Mouse (Mus musculus) gastrocnemius, adult 2 months (tissue): ENCODE measurements around the gene Olfr1123. TPM values are rescaled to one million over a fixed set of nuclear protein-coding genes. Genes with fewer than 3 reads are reported as not detected.
"Not testable (repeated sequence)": the region's sequence is repeated elsewhere in the genome, so short reads cannot be mapped to it uniquely, and the experiment has no call there.

ENCODE experiments used
- DNase-seq: peaks from one replicate; pipeline ENCODE4 v3.0.0; 2022
- H3K27ac ChIP-seq: fragments of 200-600 bp; 2 replicates; pipeline ENCODE4 v1.8.1; 2022; ENCODE audit warnings: mild to moderate bottlenecking
- H3K4me3 ChIP-seq: fragments of 200-600 bp; 2 replicates; pipeline ENCODE4 v1.8.1; 2022; ENCODE audit warnings: mild to moderate bottlenecking, moderate library complexity
- CTCF ChIP-seq: fragments of 200-600 bp; IDR thresholded peaks from 2 replicates; pipeline ENCODE4 v1.8.1; 2022; ENCODE audit warnings: antibody characterized with exemption, mild to moderate bottlenecking, moderate library complexity
- intact Hi-C: fragments of 180-260 bp; cut with DNase I; formaldehyde crosslinking; loops from one replicate; pipeline ENCODE4 v1.15.1; 2025
- long read RNA-seq, 2 experiments: library from polyadenylated mRNA; stranded (forward); transcript quantifications; one replicate each; pipeline ENCODE4 v2.0.0; 2021
- total RNA-seq, 2 experiments: library from RNA; stranded (reverse); gene quantifications; 2 replicates each; pipeline ENCODE4 v1.2.3; 2021

Gene Olfr1123
- not detected for total RNA-seq
- long read RNA-seq, experiment 1: 0 reads
- long read RNA-seq, experiment 2: 0 reads

DNA sequence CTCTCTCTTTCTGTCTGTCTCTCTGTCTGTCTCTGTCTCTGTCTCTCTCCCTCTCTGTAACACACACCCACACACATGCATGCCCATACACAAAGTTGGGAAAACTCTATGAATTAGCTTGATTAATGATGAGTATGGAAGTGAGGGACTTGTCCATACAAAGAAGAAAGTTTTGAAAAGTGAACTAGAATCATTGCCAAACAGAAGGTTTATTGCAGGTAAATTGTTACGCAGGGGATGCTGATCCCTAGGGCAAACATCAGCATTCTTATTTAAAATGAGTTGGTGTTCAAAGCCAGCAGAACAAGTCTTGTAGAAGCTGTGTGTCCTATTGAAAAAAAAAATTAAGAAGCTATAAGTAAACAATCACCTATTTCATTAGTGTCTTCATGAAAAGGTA, at the start of gene Olfr1123:
Gene Olfr1123 (plus strand): TSS at position 301 of the 400 bp plus-strand sequence.
- no peak within 1 kb of the TSS for H3K27ac ChIP-seq
- TF ChIP-seq CTCF: no peak
- DNase-seq: no peak
- H3K4me3 ChIP-seq: no peak within 1 kb of the TSS
- intact Hi-C loops: no loop called here

DNA sequence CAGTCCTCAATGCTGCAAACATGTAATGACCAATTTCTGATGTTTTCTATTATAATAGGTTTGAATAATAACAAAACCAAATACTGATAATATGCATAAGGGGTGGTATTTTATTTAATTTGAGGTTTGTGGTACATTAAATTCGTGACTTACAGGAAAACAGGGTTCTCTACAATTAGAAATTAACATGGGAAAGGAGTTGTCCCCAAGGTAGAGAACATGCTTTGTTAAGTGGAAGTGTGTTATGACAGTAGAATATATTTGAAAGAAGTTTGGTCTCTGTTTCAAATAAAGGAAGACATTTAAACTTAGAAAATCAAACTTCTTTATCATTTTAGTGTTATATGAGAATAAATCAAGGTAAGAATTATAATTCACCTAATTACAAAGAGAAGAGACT, 46.8 kb upstream of the Olfr1123 start, which contains the start of gene Olfr1121:
Gene Olfr1121 (plus strand): TSS at position 301 of the 400 bp plus-strand sequence.
- intact Hi-C loops: no loop called here

DNA sequence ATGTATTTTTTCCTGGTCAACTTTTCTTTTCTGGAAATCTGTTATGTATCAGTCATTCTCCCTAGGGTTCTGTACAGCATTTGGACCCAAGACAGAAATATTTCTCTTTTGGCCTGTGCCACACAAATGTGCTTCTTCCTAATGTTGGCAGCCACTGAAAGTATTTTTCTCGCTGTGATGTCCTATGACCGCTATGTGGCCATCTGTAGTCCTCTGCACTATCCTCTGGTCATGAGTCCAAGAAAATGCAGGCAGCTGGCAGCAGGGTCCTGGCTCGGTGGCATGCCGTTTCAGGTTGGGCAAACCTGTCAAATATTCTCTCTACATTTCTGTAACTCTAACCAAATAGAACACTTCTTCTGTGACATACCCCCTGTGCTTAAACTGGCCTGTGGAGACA, 44.7 kb upstream of the Olfr1123 start:
- no peak for TF ChIP-seq CTCF

More for the DNA sequence above, 46.8 kb upstream of the Olfr1123 start, which contains the start of gene Olfr1121:
- Histone ChIP-seq H3K27ac (no peak within 1 kb of the TSS), H3K4me3 (no peak within 1 kb of the TSS)
- DNase-seq: no peak
- TF ChIP-seq CTCF: no peak

DNA sequence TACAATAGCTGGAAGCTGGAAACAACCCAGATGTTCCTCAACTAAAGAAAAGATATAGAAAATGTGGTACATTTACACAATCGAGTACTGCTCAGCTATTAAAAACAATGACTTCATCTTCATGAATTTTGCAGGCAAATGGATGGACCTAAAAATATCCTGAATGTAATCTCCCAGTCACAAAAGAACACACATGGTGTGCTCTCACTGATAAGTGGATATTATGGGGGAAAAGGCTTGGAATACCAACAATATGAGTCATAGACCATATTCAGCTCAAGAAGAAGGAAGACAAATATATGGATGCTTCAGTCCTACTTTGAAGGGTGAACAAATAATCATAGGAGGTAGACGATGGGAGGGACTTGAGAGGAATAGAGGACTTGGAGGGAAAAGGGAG, 32.5 kb upstream of the Olfr1123 start:
- no peak for DNase-seq
- TF ChIP-seq CTCF: no peak
- no peak overlapping the region for H3K27ac ChIP-seq
- intact Hi-C loops: no loop called here
- H3K4me3 ChIP-seq: no peak overlapping the region

More for the DNA sequence above, 44.7 kb upstream of the Olfr1123 start:
- H3K4me3 ChIP-seq: no peak overlapping the region
- intact Hi-C loops: no loop called here
- no peak overlapping the region for H3K27ac ChIP-seq
- no peak for DNase-seq

DNA sequence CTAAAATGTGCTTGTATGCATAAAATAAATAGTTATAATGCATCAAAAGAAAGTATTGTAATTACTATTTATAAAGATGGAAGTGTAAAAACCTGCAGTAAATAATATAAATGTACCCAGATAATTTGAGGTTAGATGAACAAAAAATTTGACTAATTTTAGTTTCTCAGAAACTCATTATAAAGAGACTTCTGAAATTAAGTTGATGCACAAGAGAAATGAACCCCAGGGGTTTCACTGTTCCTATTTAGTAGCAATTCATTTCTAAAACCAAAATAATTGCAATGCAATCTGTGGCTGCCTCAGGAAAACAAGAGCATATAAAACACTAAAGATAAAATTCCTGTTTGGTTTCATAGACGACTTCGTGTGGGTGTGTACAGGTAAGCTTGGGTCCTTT, 30.9 kb upstream of the Olfr1123 start, which contains the start of gene Olfr1122:
Gene Olfr1122 (plus strand): TSS at position 301 of the 400 bp plus-strand sequence.
- intact Hi-C loops: no loop called here
- no peak for TF ChIP-seq CTCF
- Histone ChIP-seq H3K4me3 (no peak within 1 kb of the TSS), H3K27ac (no peak within 1 kb of the TSS)
- DNase-seq: no peak

DNA sequence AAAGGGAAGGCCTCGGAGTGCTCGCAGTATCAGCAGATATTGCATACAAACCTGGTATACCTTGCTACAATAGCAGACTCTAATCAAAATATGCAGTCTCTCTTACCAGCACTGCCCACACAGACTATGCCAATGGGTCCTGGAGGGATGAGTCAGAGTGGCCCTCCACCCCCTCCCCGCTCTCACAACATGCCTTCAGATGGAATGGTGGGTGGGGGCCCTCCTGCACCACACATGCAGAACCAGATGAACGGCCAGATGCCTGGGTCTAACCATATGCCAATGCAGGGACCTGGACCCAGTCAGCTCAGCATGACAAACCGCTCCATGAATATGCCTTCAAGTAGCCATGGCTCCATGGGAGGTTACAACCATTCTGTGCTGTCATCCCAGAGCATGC, 22.8 kb upstream of the Olfr1123 start:
- H3K4me3 ChIP-seq, H3K27ac ChIP-seq, DNase-seq, intact Hi-C loops: not testable (repeated sequence)

DNA sequence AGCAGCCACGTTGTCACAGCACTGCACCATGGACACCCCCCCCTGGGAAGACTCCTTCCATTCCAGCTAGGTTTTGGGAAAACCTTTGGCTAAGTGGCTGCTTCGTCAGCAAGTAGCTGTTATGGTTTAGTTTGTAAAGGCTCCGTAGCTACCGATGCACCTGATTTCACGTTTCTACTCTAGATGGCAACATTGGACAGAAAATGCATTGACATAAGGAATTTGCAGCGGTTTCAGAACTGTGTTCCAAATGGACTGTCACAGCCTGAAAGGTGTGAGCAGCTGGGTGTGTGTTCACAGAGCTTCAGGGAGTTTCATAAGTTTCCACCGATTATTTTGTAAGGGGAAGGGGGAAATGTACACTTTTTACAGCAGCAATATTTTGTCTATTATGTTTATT, 21.7 kb upstream of the Olfr1123 start:
- H3K27ac ChIP-seq, intact Hi-C loops, H3K4me3 ChIP-seq, DNase-seq: not testable (repeated sequence)

DNA sequence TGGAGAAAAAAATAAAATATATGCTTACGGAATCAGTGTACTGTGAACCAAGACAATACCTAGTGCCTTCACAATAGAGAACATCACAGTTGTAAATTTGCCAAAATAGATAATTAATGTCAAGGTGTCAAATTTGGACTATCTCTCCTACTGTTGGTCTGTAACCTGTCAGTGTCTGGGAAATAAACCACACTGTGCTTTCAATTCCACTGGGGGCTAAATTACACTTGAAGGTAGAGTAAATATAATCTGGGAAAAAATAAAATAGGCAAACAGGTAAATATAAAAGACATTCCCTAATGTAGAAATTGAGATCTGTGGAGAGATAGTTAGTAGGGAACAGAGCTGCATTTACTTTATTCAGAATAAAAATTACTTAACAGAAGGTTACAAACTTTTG, 13.5 kb downstream of the Olfr1123 start, which contains the start of gene Olfr1124:
Gene Olfr1124 (plus strand): TSS at position 301 of the 400 bp plus-strand sequence.
- no peak for DNase-seq
- no peak within 1 kb of the TSS for H3K27ac ChIP-seq
- H3K4me3 ChIP-seq: no peak within 1 kb of the TSS
- no peak for TF ChIP-seq CTCF
- intact Hi-C loops: no loop called here

DNA sequence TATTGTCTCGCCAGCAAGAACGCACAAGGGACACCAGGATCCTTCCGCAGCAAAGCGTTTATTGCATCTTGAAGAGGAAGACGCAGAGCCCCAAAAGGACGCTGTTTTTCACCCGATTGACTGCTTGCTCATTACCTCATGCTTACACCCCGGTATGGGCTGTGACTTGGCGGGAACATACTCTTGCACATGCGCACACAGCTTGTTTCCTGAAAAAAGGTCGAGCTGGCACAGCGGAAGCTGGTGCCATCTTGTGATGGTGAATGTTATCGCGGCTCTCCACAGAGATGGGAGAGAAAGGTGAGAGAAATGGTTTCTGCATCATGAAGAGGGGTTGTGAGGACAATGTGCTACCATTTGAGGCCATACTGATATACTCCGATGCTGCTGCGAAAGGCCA, 21.3 kb downstream of the Olfr1123 start:
- Histone ChIP-seq H3K4me3 (no peak overlapping the region), H3K27ac (no peak overlapping the region)
- DNase-seq: no peak
- no peak for TF ChIP-seq CTCF
- intact Hi-C loops: no loop called here

DNA sequence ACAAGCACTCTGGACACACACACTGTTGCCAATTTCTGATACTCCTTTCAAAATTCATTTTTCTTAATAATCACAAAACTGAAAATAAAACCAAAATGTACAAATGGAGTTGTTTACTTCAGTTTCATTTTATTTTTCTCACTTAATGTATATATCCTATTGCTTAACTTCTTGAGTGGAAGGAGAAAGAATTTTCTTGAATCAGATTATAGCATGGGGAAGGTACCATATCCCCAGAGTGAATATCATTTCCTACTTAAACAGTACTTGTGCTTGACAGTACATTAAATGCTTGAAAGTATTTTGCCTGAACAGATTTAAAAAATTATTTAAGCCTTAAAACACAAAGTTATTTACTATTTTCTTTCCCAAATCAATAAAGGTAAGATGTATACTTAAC, 37.2 kb downstream of the Olfr1123 start, which contains the start of gene Olfr1126:
Gene Olfr1126 (plus strand): TSS at position 301 of the 400 bp plus-strand sequence.
- intact Hi-C loops: no loop called here
- H3K4me3 ChIP-seq: no peak within 1 kb of the TSS
- no peak for DNase-seq
- TF ChIP-seq CTCF: no peak
- H3K27ac ChIP-seq: no peak within 1 kb of the TSS

DNA sequence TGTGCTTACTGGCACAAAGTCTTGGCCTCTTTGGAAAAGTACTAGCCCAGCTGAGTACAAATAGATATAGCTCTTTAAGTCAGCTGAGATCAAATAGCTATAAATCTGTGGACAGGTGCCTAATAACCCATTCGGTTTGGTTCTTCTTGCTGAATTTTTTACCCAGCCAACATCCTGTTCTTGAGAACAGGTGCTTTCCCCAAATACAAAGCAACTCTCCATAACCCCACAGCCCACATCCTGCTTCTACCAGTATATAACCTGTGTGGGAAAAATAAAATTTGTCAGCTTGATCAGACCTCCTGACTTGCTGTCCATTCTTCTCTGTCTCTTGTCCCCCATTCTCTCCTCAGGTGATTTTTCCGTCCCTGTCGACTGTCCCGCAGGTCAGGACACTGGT, 45.3 kb downstream of the Olfr1123 start:
- Histone ChIP-seq H3K4me3 (no peak overlapping the region), H3K27ac (no peak overlapping the region)
- DNase-seq: no peak
- no peak for TF ChIP-seq CTCF
- intact Hi-C loops: no loop called here

Other genes with a start within 250 kb of the Olfr1123 start
- not detected for gene Olfr1112, start 228.8 kb upstream of the Olfr1123 start, total RNA-seq
- not detected for gene Olfr1113, start 207.7 kb upstream of the Olfr1123 start, total RNA-seq
- gene Olfr1115, start 168.6 kb upstream of the Olfr1123 start, total RNA-seq: not detected
- gene Olfr1116, start 149.1 kb upstream of the Olfr1123 start, total RNA-seq: not detected
- gene Olfr1118, start 109.1 kb upstream of the Olfr1123 start, total RNA-seq: not detected
- gene Olfr1120, start 61.8 kb upstream of the Olfr1123 start, total RNA-seq: not detected
- not detected for gene Olfr1121, start 46.7 kb upstream of the Olfr1123 start, total RNA-seq
- gene Olfr1122, start 30.8 kb upstream of the Olfr1123 start, total RNA-seq: not detected
- gene Olfr1124, start 13.6 kb downstream of the Olfr1123 start, total RNA-seq: not detected
- gene Olfr1126, start 37.3 kb downstream of the Olfr1123 start, total RNA-seq: not detected
- gene Pramel7, start 80.5 kb downstream of the Olfr1123 start, total RNA-seq: not detected
- not detected for gene Pramel6, start 89.9 kb downstream of the Olfr1123 start, total RNA-seq
- not detected for gene Olfr153, start 115.2 kb downstream of the Olfr1123 start, total RNA-seq
- gene Olfr1128, start 128.9 kb downstream of the Olfr1123 start, total RNA-seq: not detected
- gene Olfr1129, start 157.3 kb downstream of the Olfr1123 start, total RNA-seq: not detected
- gene Olfr1130, start 189.6 kb downstream of the Olfr1123 start, total RNA-seq: not detected
- not detected for gene Olfr1131, start 210.5 kb downstream of the Olfr1123 start, total RNA-seq
- not detected for gene Olfr1132, start 220.9 kb downstream of the Olfr1123 start, total RNA-seq
- gene Olfr1133, start 230.7 kb downstream of the Olfr1123 start, total RNA-seq: not detected
- gene Olfr1134, start 241.8 kb downstream of the Olfr1123 start, total RNA-seq: not detected